Mouse (Mus musculus) right cerebral cortex, postnatal 25 days (tissue): Measurements from ENCODE around the gene Mtmr1.

ENCODE experiments used
- DNase-seq: peaks from one replicate; pipeline ENCODE4 v3.0.0; 2022

The Mtmr1 gene

GRCm38 (mm10) chrX:71456078-71456737 is 91.6 kb downstream of the Mtmr1 start:
- no peak for DNase-seq

- DNase-seq = no peak
Measured at GRCm38 (mm10) chrX:71464138-71464826, 99.7 kb downstream of the Mtmr1 start.

DNA sequence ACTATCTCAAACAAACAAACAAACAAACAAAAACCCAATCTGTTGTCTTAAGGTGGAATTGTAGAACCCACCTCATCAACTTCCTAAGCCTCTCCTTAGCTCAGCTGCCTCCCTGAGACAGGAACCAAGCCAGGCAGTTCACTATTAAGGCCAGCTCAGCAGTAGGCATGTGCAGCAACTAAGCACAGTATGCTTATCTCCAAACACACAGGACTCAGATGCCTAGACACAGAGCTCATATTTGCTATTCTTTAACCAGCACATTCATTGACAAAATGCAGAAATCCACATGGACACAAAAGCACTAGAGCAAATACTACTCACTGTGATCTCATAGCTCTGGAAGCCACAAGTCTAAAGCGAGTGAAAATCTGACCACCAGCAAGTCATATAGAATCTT is 100.9 kb downstream of the Mtmr1 start:
- no peak for DNase-seq

DNA sequence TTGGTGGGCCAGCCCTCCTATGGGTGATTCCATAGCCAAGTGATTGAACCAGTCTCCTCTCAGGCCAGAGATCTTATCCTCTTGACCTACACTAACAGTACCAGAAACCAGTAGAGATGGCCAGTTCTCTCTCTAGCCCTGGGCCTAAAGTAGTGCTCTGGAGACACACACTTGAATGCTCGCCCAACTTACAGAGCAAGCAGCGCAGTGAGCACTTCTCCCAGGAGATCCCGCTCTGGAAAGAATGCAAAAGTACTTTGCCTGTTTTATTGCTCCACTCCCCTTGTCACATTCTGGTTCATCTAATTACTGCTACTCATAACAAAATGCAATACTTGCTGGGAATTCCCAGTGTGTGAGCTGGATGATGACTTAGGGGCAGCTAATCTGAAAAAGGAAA is 102.9 kb downstream of the Mtmr1 start:
- DNase-seq = no peak
